Mouse (Mus musculus): Measurements from ENCODE around the gene Mtg2. TPM values are rescaled to one million over a fixed set of nuclear protein-coding genes. Genes with fewer than 3 reads are reported as not detected.

Mtg2 gene
- 19.4 and 21.0 TPM in 2 replicates for polyA plus RNA-seq (2021; fragmentation: Nextera tagmentation)
- long read RNA-seq, experiment 1, partial matches to known transcripts: 3 of 32 reads
- long read RNA-seq, experiment 1, other reads (novel, unspliced or antisense): 29 of 32 reads
- long read RNA-seq, experiment 2, partial matches to known transcripts: 7 of 67 reads
- long read RNA-seq, experiment 2, other reads (novel, unspliced or antisense): 56 of 67 reads

GRCm38 (mm10) chr2:180070481-180071453, at the start of gene Mtg2:
Mtg2 (plus strand) TSS chr2:180070588.

DNA sequence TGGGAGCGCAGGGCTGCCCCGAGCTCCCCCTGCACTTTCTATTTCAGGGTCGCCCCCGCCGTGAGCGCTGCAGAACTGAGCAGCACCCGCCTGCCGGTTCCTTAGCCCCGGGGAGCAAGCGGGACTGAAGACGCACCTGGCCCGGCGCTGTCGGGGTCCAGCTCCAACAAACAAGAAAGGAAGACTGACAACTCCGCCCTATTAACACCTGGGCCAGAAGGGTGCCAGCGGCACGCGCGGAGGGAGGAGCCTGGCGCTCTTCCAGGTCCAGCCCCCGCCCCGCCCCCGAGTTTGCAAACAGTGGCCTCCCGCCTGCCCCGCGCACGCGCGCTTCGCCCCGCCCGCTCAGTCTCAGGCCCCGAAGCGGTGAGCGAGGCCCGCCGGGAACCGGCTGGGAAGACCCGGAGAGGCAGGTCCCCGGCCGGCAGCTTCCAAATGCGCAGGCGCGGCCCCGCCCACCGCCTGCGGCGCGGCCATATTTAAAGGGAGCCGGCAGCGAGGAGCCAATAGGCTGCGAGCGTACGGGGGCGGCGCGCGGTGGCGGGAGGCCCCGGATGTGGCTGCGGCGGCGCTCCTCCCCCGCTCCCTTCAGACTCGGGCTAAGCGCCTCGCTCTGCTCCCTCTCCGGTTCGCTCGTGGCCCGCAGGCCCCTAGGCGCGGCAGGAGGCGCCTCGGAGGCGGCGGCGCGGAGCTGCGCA, 45.8 kb upstream of the Mtg2 start, which contains the start of gene Lsm14b:
TSS of gene Lsm14b (plus strand) at position 587 of the 698 bp plus-strand sequence.

DNA sequence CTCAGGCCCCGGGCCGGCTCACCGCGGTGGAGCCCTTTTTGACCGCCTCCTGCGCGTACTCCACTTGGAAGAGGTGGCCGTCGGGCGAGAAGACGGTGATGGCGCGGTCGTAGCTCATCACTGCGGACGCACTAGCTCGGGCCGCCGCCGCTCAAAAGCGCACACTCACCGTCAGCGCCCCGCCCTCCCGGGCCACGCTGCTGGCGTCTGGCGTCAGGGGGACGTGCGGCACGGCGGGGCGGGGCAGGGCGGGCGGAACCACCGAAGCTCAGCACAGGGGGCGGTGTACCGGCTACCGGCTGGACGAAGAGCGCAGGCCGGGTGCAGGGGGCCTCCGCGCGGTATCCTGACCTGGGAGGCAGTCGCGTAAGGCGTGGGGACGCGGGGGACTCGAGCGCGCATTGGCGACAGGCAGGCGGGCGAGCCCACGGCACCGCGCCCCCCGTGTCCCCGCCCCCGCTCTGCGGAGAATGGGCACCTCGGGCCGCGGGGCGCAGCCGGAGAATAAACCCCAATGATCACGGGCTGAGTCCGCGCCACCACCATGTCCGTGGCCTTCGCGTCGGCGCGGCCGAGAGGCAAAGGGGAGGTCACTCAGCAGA, 28.0 kb upstream of the Mtg2 start, which contains the start of the genes Psma7 and Ss18l1:
TSS of gene Psma7 (minus strand) at position 178 of the 602 bp plus-strand sequence.
TSS of gene Ss18l1 (plus strand) at position 254 of the 602 bp plus-strand sequence.

GRCm38 (mm10) chr2:180103978-180104658, 33.7 kb downstream of the Mtg2 start, which contains the start of gene Hrh3:
Hrh3 (minus strand) TSS chr2:180104488.

GRCm38 (mm10) chr2:180118661-180119438, 48.5 kb downstream of the Mtg2 start, which contains the start of gene Osbpl2:
Osbpl2 (plus strand) TSS chr2:180119306.

Other genes with a start within 250 kb of the Mtg2 start
- gene Taf4, start 93.9 kb upstream of the Mtg2 start, polyA plus RNA-seq (2021; fragmentation: Nextera tagmentation): 1.1 TPM in 2 replicates
- 1.5 and 1.7 TPM in 2 replicates for gene Lsm14b, start 45.6 kb upstream of the Mtg2 start, polyA plus RNA-seq (2021; fragmentation: Nextera tagmentation)
- 524 and 568 TPM in 2 replicates for gene Psma7, start 28.2 kb upstream of the Mtg2 start, polyA plus RNA-seq (2021; fragmentation: Nextera tagmentation)
- gene Ss18l1, start 28.1 kb upstream of the Mtg2 start, polyA plus RNA-seq (2021; fragmentation: Nextera tagmentation): 16.6 and 16.7 TPM in 2 replicates
- 44.1 and 49.7 TPM in 2 replicates for gene Hrh3, start 33.9 kb downstream of the Mtg2 start, polyA plus RNA-seq (2021; fragmentation: Nextera tagmentation)
- 25.7 and 28.5 TPM in 2 replicates for gene Osbpl2, start 48.7 kb downstream of the Mtg2 start, polyA plus RNA-seq (2021; fragmentation: Nextera tagmentation)
- 132 and 144 TPM in 2 replicates for gene Adrm1, start 100.9 kb downstream of the Mtg2 start, polyA plus RNA-seq (2021; fragmentation: Nextera tagmentation)
- 0.58 and 2.1 TPM in 2 replicates for gene Lama5, start 155.3 kb downstream of the Mtg2 start, polyA plus RNA-seq (2021; fragmentation: Nextera tagmentation)
- 2,961 and 3,002 TPM in 2 replicates for gene Rps21, start 186.8 kb downstream of the Mtg2 start, polyA plus RNA-seq (2021; fragmentation: Nextera tagmentation)
- 3.4 and 4.3 TPM in 2 replicates for gene Cables2, start 202.9 kb downstream of the Mtg2 start, polyA plus RNA-seq (2021; fragmentation: Nextera tagmentation)
- gene Rbbp8nl, start 219.3 kb downstream of the Mtg2 start, polyA plus RNA-seq (2021; fragmentation: Nextera tagmentation): not detected in 2 replicates